Mouse (Mus musculus): ENCODE results near the gene Htra1. TPM values are rescaled to one million over a fixed set of nuclear protein-coding genes. Genes with fewer than 3 reads are reported as not detected.

The Htra1 gene
- polyA plus RNA-seq, 1 experiment = 74.8 TPM

GRCm38 (mm10) chr7:131031755-131032154 is 95.8 kb downstream of the Htra1 start, which contains the start of gene Dmbt1:
Dmbt1 (plus strand) TSS chr7:131032053.
- no peak within 1 kb of the TSS for H3ac ChIP-seq (ENCODE audit: control insufficient read depth, insufficient read length, low read depth)
- H3K4me3 ChIP-seq (ENCODE audit: insufficient read depth, poor library complexity, severe bottlenecking) = no peak within 1 kb of the TSS
- TF ChIP-seq USF1 (IDR thresholded peaks at IDR 0.05; ENCODE audit: low read depth) (no peak), CTCF (IDR thresholded peaks at IDR 0.05; ENCODE audit: control insufficient read depth, insufficient read depth, insufficient read length) (no peak), CEBPB (IDR thresholded peaks at IDR 0.05; ENCODE audit: low read depth) (no peak), MYOD1 (IDR thresholded peaks at IDR 0.05; ENCODE audit: control insufficient read depth, insufficient read length, low read depth) (no peak), FOSL1 (IDR thresholded peaks at IDR 0.05; ENCODE audit: insufficient read depth, low read length, poor library complexity, severe bottlenecking) (no peak), MAX (IDR thresholded peaks at IDR 0.05) (no peak), MYOG (IDR thresholded peaks at IDR 0.05; ENCODE audit: control insufficient read depth, extremely low read depth, insufficient read length) (no peak)
- no peaks in the 10 kb centered on the region for H3K79me2 ChIP-seq (ENCODE audit: control insufficient read depth, insufficient read depth)
- H3K79me3 ChIP-seq (ENCODE audit: low read depth) = no peaks in the 10 kb centered on the region
- H3K27me3 ChIP-seq (ENCODE audit: control insufficient read depth, insufficient read depth, insufficient read length) = peaks cover 3% of the 10 kb centered on the region
- H3K36me3 ChIP-seq (ENCODE audit: control insufficient read depth, insufficient read depth) = no peaks in the 10 kb centered on the region

Small RNAs within 50 kb of the gene (microRNA-seq; reads per million reads assigned to microRNA genes)
- 0.12 reads per million for gene Mir7061 (ENCODE audit: borderline microRNAs expressed)

Other genes with a start within 250 kb of the Htra1 start
- not detected for gene Btbd16, start 162.0 kb upstream of the Htra1 start, polyA plus RNA-seq (2012; fragmentation: generic; extraction: Trizol)
- gene Plekha1, start 70.4 kb upstream of the Htra1 start, polyA plus RNA-seq (2012; fragmentation: generic; extraction: Trizol) = 9.9 TPM
- not detected for gene Dmbt1, start 95.9 kb downstream of the Htra1 start, polyA plus RNA-seq (2012; fragmentation: generic; extraction: Trizol)
- gene 4933402N03Rik, start 210.2 kb downstream of the Htra1 start, polyA plus RNA-seq (2012; fragmentation: generic; extraction: Trizol) = not detected
- 0.27 TPM for gene 5430419D17Rik, start 238.3 kb downstream of the Htra1 start, polyA plus RNA-seq (2012; fragmentation: generic; extraction: Trizol)